Mouse (Mus musculus): Measurements from ENCODE around the gene Slc44a2. TPM values are rescaled to one million over a fixed set of nuclear protein-coding genes. Genes with fewer than 3 reads are reported as not detected.

Gene Slc44a2
- polyA plus RNA-seq (2012; rRNA removed) = 50.7 and 79.8 TPM in 2 replicates

DNA sequence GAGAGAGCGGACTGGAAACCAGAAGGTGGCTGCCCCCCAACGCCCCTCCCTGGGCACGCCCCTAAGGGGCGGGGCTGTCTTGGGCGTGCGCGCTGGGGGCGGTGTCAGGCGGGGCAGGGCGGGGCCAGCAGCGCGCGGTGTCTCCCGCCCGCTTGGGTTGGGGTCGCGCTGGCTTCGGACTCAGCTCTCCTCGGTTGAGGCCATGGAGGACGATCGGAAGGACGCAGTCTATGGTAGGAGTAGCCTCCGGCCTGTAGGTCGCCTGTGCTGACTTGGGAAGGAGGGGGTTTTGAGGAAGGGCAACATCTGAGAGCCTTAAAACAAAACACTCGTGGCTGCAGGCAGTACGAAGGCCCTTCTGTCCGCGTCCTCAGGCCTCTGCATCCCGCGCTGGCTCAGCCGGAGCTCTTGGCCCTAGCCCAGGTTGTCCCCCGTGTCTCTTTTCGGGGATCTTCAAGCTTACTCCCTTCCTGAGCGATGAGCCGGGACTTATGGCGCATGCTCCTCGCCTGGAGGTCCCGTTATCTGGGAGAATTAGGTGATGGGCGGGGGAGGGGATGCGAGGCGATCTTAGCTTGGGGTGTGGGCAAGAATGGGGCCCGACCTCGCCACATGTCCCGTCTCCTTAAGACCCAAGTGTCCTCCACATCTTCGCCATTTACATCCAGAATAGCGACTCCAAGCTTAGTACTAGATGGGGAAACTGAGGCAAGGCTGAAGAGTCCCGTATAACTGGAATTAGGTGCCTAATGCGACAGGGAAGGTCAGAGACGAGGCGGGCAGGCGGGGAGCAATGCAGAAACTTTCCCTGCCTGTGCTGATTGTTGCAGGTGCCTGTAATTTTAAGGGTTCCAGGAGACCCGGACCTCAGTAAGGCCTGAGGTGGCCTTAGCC, at the start of gene Slc44a2:
TSS of gene Slc44a2 (plus strand) at position 80 of the 894 bp plus-strand sequence.

DNA sequence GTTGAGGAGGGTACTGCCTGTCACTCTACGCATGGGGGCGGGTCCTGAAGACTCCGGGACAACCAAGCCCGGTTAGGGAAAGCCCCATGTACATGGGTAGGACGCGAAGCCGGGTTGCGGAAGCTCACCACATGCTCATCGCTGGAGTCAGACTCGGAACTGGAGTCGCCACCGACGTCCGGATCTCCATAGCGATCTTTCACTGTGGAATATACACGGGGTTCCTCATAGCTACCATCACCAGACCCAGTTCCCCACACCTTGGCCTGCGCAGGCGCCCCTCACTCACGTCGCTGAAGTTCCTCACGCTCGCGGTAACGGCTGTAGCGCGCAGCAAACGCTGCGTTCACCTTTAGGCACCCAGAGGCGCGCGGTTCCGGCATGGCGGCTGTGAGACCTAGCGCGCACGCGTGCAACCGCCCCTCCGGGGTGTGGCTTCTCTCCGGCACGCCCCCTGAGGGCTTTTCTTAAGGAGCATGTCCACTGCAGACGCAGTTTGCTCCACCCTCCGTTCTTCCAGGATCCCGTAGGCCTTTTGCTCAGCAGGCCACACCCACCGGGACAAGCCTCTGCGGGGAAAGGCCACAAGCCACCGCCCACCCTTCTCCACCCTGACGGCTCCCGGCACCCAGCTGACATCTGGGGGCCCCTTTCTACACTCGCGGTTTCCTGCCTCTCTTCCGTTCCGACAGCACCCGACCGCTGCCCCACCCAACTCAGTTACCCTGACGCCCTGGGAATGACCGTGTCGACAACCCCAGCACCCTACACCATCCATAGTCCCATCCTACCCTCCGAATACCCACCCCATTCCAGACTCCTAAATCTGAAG, 32.7 kb upstream of the Slc44a2 start, which contains the start of gene Kri1:
TSS of gene Kri1 (minus strand) at position 399 of the 832 bp plus-strand sequence.

GRCm38 (mm10) chr9:21291022-21291787, 29.3 kb upstream of the Slc44a2 start, which contains the start of gene Cdkn2d:
TSS of gene Cdkn2d (minus strand) at chr9:21291407.

GRCm38 (mm10) chr9:21312134-21312533, 8.4 kb upstream of the Slc44a2 start, which contains the start of gene Ap1m2:
TSS of gene Ap1m2 (minus strand) at chr9:21312337.

GRCm38 (mm10) chr9:21367357-21368111, 47.0 kb downstream of the Slc44a2 start, which contains the start of gene Ilf3:
TSS of gene Ilf3 (plus strand) at chr9:21367871.

Other genes starting within 250 kb of the Slc44a2 start
- 2.5 and 2.7 TPM in 2 replicates for gene Gm49373, start 247.6 kb upstream of the Slc44a2 start, polyA plus RNA-seq (2012; rRNA removed)
- gene Fdx1l, start 247.1 kb upstream of the Slc44a2 start, polyA plus RNA-seq (2012; rRNA removed) = 61.0 and 83.1 TPM in 2 replicates
- gene Gm38431, start 228.7 kb upstream of the Slc44a2 start, polyA plus RNA-seq (2012; rRNA removed) = 4.6 and 6.0 TPM in 2 replicates
- gene Raver1, start 228.7 kb upstream of the Slc44a2 start, polyA plus RNA-seq (2012; rRNA removed) = 67.6 and 85.0 TPM in 2 replicates
- gene Tyk2, start 189.5 kb upstream of the Slc44a2 start, polyA plus RNA-seq (2012; rRNA removed) = 11.6 and 13.8 TPM in 2 replicates
- gene Cdc37, start 170.7 kb upstream of the Slc44a2 start, polyA plus RNA-seq (2012; rRNA removed) = 303 and 377 TPM in 2 replicates
- 4.0 and 5.1 TPM in 2 replicates for gene Pde4a, start 155.0 kb upstream of the Slc44a2 start, polyA plus RNA-seq (2012; rRNA removed)
- gene Keap1, start 81.3 kb upstream of the Slc44a2 start, polyA plus RNA-seq (2012; rRNA removed) = 23.3 and 33.5 TPM in 2 replicates
- gene S1pr5, start 72.3 kb upstream of the Slc44a2 start, polyA plus RNA-seq (2012; rRNA removed) = 0.13 and 0.47 TPM in 2 replicates
- gene Atg4d, start 55.4 kb upstream of the Slc44a2 start, polyA plus RNA-seq (2012; rRNA removed) = 27.7 and 29.9 TPM in 2 replicates
- gene Kri1, start 32.7 kb upstream of the Slc44a2 start, polyA plus RNA-seq (2012; rRNA removed) = 45.0 and 53.8 TPM in 2 replicates
- gene Cdkn2d, start 29.3 kb upstream of the Slc44a2 start, polyA plus RNA-seq (2012; rRNA removed) = 41.8 and 73.1 TPM in 2 replicates
- 1.7 and 3.2 TPM in 2 replicates for gene Ap1m2, start 8.4 kb upstream of the Slc44a2 start, polyA plus RNA-seq (2012; rRNA removed)
- gene Ilf3, start 47.2 kb downstream of the Slc44a2 start, polyA plus RNA-seq (2012; rRNA removed) = 196 and 241 TPM in 2 replicates
- gene Qtrt1, start 91.1 kb downstream of the Slc44a2 start, polyA plus RNA-seq (2012; rRNA removed) = 74.3 and 76.9 TPM in 2 replicates
- 50.9 and 59.2 TPM in 2 replicates for gene Dnm2, start 104.2 kb downstream of the Slc44a2 start, polyA plus RNA-seq (2012; rRNA removed)
- 56.2 and 62.2 TPM in 2 replicates for gene Tmed1, start 189.6 kb downstream of the Slc44a2 start, polyA plus RNA-seq (2012; rRNA removed)
- gene AB124611, start 205.5 kb downstream of the Slc44a2 start, polyA plus RNA-seq (2012; rRNA removed) = 0.70 and 0.75 TPM in 2 replicates
- 60.6 and 128 TPM in 2 replicates for gene Carm1, start 226.2 kb downstream of the Slc44a2 start, polyA plus RNA-seq (2012; rRNA removed)